Mouse (Mus musculus) embryonic facial prominence, embryonic 11.5 days (tissue): ENCODE results near the gene Mrgpra2a. TPM values are rescaled to one million over a fixed set of nuclear protein-coding genes. Genes with fewer than 3 reads are reported as not detected.
"Not testable (repeated sequence)": the region's sequence is repeated elsewhere in the genome, so short reads cannot be mapped to it uniquely, and the experiment has no call there.

ENCODE experiments used
- ATAC-seq: fragments of 200-750 bp; cut with Nextera tagmentation; replicated peaks from 2 replicates; pipeline ENCODE4 v1.8.0; 2017; ENCODE audit warnings: low read depth; ENCODE audit not compliant: insufficient number of reproducible peaks, low FRiP score, low TSS enrichment
- DNase-seq: peaks from one replicate; pipeline ENCODE4 v3.0.0-alpha.2; 2015; ENCODE audit warnings: low spot score
- H3K27ac ChIP-seq: fragments of 300-500 bp; sonication (generic); replicated peaks from 2 replicates; pipeline ENCODE4 v1.5.1; 2014; ENCODE audit warnings: mild to moderate bottlenecking, low read depth, low read length, control low read depth
- H3K27me3 ChIP-seq: fragments of 300-500 bp; sonication (generic); 2 replicates; pipeline ENCODE4 v1.6.1; 2014; ENCODE audit warnings: mild to moderate bottlenecking, low read length, moderate library complexity, mixed read lengths; ENCODE audit not compliant: control insufficient read depth, insufficient read depth
- H3K36me3 ChIP-seq: fragments of 300-500 bp; sonication (generic); replicated peaks from 2 replicates; pipeline ENCODE4 v1.6.1; 2014; ENCODE audit warnings: low read depth, mild to moderate bottlenecking, low read length, moderate library complexity, mixed read lengths; ENCODE audit not compliant: control insufficient read depth, insufficient read depth
- H3K4me1 ChIP-seq: fragments of 300-500 bp; sonication (generic); 2 replicates; pipeline ENCODE4 v1.6.1; 2014; ENCODE audit warnings: low read length, mixed read lengths; ENCODE audit not compliant: control insufficient read depth, insufficient read depth
- H3K4me2 ChIP-seq: fragments of 300-500 bp; sonication (generic); 2 replicates; pipeline ENCODE4 v1.6.1; 2014; ENCODE audit warnings: low read depth, mild to moderate bottlenecking, control low read depth, low read length, moderate library complexity
- H3K4me3 ChIP-seq: fragments of 300-500 bp; sonication (generic); 2 replicates; pipeline ENCODE4 v1.5.1; 2014; ENCODE audit warnings: low read depth, low read length, control low read depth
- H3K9ac ChIP-seq: fragments of 300-500 bp; sonication (generic); replicated peaks from 2 replicates; pipeline ENCODE4 v1.6.1; 2014; ENCODE audit warnings: mild to moderate bottlenecking, control low read depth, low read length
- H3K9me3 ChIP-seq: fragments of 300-500 bp; sonication (generic); replicated peaks from 2 replicates; pipeline ENCODE4 v1.6.1; 2016; ENCODE audit warnings: mild to moderate bottlenecking, low read length, inconsistent platforms, mixed read lengths; ENCODE audit not compliant: control insufficient read depth
- WGBS: fragments of 180-500 bp; shearing (Covaris S2); extraction: QIAGEN DNeasy Blood & Tissue Kit; methylation state at CpG from one replicate; pipeline ENCODE4 v1.1.7; 2014; 5-methylcytosine and 5-hydroxymethylcytosine counted together
- polyA plus RNA-seq: library from polyadenylated mRNA; unstranded; fragments of >200 nt; fragmentation: Nextera tagmentation; extraction: Ambion mirVana; gene quantifications from 2 replicates; pipeline ENCODE4 v1.2.1, GENCODE M21; 2014

The Mrgpra2a gene
- not detected in 2 replicates for polyA plus RNA-seq

DNA sequence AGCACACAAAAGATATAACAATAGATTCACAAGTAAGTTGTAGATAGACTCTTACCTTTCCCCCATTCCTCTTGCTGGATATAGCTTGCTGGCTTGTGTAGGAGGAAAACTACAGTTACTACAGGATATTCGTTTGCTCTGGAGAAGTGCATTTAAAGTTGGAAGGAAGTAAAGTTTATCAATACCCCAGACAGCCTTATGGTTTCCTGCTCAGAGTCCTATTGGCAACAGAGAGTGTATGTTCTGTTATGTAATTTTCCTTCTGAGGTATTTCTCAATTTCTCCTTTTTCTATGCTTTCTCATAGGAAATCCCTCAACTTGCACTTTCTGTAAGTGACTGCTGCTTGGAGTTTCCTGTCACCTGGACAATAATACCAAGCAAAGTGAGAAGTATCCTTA, at the start of gene Mrgpra2a:
Gene Mrgpra2a (minus strand): TSS at position 125 of the 400 bp plus-strand sequence.
- not testable (repeated sequence) for H3K9ac ChIP-seq, H3K4me1 ChIP-seq, H3K27me3 ChIP-seq, H3K27ac ChIP-seq, H3K36me3 ChIP-seq, DNase-seq, H3K4me3 ChIP-seq, H3K4me2 ChIP-seq, ATAC-seq, H3K9me3 ChIP-seq
- no CpG with 5 or more reads among the region's 1 CpGs for WGBS

DNA sequence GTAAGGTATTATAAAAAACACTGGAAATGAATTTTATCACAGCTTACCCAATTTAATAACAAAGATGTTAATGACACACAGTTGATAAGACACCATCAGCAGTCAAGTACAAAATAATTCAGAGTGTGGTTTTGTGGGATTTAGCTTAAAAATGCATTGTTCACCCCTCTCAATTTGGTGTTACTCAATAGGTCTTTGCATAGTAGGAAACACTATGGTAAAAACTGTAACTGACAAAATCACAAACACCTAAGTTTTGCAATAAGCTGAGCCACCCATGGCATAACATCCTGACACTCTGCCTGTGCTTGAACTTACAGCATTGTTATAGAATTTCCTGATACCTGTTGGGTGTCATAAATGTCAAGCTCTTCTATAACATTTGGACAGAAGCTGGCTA, 39.3 kb upstream of the Mrgpra2a start:
- not testable (repeated sequence) for DNase-seq, H3K27ac ChIP-seq, H3K27me3 ChIP-seq, H3K9me3 ChIP-seq, H3K36me3 ChIP-seq, H3K4me3 ChIP-seq, H3K9ac ChIP-seq, H3K4me2 ChIP-seq, ATAC-seq, H3K4me1 ChIP-seq

DNA sequence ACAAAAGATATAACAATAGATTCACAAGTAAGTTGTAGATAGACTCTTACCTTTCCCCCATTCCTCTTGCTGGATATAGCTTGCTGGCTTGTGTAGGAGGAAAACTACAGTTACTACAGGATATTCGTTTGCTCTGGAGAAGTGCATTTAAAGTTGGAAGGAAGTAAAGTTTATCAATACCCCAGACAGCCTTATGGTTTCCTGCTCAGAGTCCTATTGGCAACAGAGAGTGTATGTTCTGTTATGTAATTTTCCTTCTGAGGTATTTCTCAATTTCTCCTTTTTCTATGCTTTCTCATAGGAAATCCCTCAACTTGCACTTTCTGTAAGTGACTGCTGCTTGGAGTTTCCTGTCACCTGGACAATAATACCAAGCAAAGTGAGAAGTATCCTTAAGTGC, 37.5 kb upstream of the Mrgpra2a start:
- not testable (repeated sequence) for H3K4me3 ChIP-seq, H3K27me3 ChIP-seq, DNase-seq, ATAC-seq, H3K4me1 ChIP-seq, H3K9me3 ChIP-seq, H3K4me2 ChIP-seq, H3K27ac ChIP-seq, H3K36me3 ChIP-seq, H3K9ac ChIP-seq
- no CpG with 5 or more reads among the region's 1 CpGs for WGBS

DNA sequence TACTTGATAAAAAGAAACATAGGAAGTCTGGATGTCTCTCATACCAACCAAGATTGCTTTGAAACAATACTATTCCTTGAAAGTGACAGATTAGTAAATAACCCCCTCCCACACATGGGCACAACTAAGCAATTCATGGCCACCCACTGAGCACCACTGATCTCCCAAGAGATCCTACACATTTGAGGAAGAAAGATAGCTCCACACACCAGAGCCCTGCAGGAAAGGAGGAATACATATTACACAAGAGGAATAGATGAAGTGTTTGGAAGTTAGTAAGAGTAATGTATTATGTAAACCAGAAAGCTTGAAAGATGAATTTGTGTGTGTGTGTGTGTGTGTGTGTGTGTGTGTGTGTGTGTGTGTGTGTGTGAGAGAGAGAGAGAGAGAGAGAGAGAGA, 31.2 kb upstream of the Mrgpra2a start:
- not testable (repeated sequence) for H3K27me3 ChIP-seq, H3K36me3 ChIP-seq, H3K9ac ChIP-seq, ATAC-seq, H3K27ac ChIP-seq, H3K4me1 ChIP-seq, H3K9me3 ChIP-seq, DNase-seq, H3K4me3 ChIP-seq, H3K4me2 ChIP-seq

DNA sequence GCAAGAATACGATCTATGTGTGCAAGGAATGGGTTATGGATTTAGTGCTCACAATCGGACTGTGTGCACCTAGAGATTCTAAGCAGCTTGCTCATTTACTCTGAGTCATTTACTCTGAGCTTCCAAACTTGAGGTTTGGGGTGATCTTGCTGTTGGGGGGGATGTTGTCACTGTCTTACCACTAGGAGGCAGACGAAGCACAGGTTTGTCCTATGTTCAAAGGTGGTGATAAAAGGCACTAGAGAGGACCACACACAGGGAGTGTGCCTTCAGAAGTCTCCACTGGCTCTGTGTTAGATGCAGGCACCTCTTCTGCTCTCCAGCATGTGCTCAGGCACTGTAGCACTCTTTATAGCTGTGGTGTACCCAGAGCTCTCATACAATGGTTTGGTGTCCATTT, 22.0 kb upstream of the Mrgpra2a start:
- not testable (repeated sequence) for H3K4me1 ChIP-seq, H3K4me3 ChIP-seq, H3K36me3 ChIP-seq, H3K9me3 ChIP-seq, H3K4me2 ChIP-seq, H3K27me3 ChIP-seq, DNase-seq, H3K9ac ChIP-seq, H3K27ac ChIP-seq, ATAC-seq
- 40% methylated on average over 1 of the region's 3 CpGs for WGBS

DNA sequence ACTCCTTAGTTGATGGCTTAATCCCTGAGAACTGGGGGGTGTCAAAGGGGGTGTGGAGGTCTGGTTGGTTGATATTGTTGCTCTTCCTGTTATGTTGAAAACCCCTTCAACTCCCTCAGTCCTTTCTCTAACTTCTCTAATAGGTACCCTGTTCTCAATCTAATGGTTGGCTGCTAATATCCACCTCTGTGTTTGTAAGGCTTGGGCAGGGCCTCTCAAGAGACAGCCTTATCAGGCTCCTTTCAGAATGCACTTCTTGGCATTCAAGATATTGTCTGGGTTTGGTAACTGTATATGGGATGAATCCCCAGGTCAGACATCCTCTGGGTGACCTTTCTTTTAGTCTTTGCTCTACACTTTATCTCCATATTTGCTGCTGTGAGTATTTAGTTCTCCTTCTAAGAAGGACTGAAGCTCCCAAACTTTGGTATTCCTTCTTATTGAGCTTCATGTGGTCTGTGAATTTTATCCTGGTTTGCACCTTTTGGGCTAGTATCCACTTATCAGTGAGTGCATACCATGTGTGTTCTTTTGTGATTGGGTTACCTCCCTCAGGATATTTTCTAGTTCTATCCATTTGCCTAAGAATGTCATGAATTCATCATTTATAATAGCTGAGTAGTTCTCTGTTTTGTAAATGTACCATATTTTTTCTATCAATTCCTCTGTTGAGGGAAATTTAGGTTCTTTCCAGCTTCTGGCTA, 13.5 kb upstream of the Mrgpra2a start:
- not testable (repeated sequence) for H3K4me2 ChIP-seq, H3K4me1 ChIP-seq, H3K27ac ChIP-seq, H3K4me3 ChIP-seq, H3K27me3 ChIP-seq, H3K36me3 ChIP-seq, ATAC-seq, H3K9ac ChIP-seq, H3K9me3 ChIP-seq, DNase-seq

DNA sequence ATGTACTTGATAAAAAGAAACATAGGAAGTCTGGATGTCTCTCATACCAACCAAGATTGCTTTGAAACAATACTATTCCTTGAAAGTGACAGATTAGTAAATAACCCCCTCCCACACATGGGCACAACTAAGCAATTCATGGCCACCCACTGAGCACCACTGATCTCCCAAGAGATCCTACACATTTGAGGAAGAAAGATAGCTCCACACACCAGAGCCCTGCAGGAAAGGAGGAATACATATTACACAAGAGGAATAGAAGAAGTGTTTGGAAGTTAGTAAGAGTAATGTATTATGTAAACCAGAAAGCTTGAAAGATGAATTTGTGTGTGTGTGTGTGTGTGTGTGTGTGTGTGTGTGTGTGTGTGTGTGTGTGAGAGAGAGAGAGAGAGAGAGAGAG, 6.2 kb downstream of the Mrgpra2a start:
- not testable (repeated sequence) for DNase-seq, ATAC-seq, H3K36me3 ChIP-seq

DNA sequence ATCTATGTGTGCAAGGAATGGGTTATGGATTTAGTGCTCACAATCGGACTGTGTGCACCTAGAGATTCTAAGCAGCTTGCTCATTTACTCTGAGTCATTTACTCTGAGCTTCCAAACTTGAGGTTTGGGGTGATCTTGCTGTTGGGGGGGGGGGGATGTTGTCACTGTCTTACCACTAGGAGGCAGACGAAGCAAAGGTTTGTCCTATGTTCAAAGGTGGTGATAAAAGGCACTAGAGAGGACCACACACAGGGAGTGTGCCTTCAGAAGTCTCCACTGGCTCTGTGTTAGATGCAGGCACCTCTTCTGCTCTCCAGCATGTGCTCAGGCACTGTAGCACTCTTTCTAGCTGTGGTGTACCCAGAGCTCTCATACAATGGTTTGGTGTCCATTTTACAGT, 15.5 kb downstream of the Mrgpra2a start:
- 43% methylated on average over 1 of the region's 2 CpGs for WGBS
- ATAC-seq, H3K4me1 ChIP-seq, H3K4me3 ChIP-seq, DNase-seq, H3K9me3 ChIP-seq, H3K27me3 ChIP-seq, H3K4me2 ChIP-seq, H3K36me3 ChIP-seq, H3K9ac ChIP-seq, H3K27ac ChIP-seq: not testable (repeated sequence)

More for the DNA sequence above, 6.2 kb downstream of the Mrgpra2a start:
- not testable (repeated sequence) for H3K27ac ChIP-seq, H3K4me2 ChIP-seq, H3K9ac ChIP-seq, H3K4me3 ChIP-seq, H3K9me3 ChIP-seq, H3K27me3 ChIP-seq, H3K4me1 ChIP-seq
